Mouse (Mus musculus): ENCODE measurements around the gene 5830473C10Rik. TPM values are rescaled to one million over a fixed set of nuclear protein-coding genes. Genes with fewer than 3 reads are reported as not detected.

5830473C10Rik gene
- not detected for total RNA-seq (2021)
- long read RNA-seq, experiment 1 = 0 reads
- long read RNA-seq, experiment 2 = 0 reads

DNA sequence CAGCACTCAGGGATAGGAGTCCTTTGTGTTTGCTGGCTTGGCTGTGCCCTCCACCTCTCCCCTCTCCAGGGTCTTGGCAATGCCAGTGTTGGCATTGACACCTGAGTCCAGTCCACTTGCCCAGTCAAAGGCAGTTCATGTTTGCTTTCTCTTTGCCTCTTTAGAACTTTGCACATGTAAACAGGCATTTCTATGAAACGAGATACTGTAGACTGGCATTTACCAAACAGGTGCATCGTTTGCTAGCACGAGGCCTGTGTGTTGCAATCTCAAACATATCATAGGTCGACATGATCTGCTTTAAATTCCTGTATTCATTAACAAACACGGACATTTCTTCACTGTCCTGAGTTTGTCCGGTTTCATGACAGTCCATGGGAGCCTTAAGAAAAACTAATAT lies at the start of gene 5830473C10Rik:
5830473C10Rik (plus strand) TSS at position 365 of the 400 bp plus-strand sequence.
- DNase-seq = no peak

DNA sequence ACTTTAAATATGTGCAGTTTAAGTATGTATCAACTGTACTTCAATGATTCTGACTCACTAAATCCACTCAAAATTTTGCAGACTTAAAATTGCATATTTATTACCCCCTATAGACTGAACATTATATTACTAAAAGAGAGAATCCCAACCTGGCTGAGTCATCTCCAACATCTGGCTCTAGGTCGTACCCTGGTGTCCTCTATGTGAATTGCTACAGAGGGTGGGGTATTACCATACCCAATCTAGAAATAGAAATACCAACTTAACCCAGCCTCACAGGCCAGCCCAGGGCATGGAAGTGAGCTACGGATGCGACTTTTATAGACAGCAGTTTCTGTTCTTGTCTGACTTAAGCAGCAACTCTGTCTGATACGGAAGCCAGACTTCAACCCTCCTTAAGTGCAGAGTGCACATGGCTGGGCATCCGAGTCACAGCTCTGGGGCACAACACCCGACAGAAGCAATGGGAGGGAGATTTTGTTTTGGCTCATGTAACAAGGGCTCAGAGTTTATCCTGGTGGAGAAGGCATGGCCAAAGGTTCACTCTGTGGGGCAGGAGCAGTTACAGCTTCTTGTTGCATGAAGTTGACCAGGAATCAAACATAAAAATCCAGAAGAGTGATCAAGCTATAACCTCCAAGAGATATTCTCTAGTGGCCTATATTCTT lies 48.5 kb upstream of the 5830473C10Rik start:
- DNase-seq = no peak
- intact Hi-C loops (cut with DNase I; ENCODE audit: low total_unique reads) = no loop called here

More for the DNA sequence above, at the start of gene 5830473C10Rik:
- intact Hi-C loops (cut with DNase I; ENCODE audit: low total_unique reads) = no loop called here

DNA sequence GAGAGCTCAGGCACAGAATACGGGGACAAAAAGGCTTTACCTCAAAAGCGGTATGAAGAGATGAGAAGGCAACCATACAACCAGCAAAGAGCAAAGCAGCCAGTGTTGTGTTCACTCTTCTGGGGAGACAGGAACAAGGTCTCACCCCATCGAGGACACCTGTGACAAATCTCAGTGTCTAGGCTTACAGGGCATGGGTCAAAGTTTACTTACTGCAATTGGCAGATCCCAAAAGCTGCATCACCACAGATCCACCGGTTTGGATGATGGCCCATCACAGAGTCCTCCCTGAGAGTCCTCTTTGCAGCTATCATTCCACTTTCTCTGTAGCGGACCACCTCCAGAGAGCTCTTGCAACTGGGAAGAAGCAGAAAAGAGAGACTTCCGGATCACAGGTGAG lies 45.3 kb upstream of the 5830473C10Rik start:
- intact Hi-C loops (cut with DNase I; ENCODE audit: low total_unique reads) = no loop called here
- DNase-seq = no peak

DNA sequence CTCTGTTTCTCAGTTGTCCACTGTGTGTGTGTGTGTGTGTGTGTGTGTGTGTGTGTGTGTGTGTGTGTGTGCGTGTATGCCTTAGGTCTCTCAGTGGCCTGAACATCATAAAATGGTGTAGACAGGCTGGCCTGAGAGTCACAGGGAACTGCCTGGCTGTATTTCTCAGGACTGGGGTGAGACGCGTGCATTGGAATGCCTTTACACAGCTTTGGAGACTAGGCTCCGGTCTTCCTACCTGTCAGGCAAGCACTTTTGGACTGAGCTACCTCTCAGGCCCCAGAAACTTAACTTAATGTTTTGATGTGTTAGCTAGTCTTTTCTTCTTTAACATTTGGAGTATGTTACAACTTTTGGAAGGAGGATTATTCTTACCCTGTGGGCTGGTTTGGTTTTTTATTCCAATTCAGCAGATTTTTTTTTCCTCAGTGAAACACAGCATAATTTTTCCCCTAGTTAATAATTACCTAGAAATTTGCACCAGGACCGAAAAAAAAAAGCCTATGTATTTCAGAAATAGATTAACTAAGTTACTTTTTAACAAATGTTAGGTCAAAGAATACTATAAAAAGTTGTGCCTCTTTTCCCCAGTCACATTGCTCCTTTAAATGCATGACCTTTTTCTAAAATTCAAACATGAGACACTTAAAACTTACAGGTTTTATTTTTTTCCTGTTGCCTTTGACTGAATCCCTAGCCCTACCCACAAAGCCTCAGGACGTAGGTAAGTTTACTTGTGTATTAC lies 42.4 kb upstream of the 5830473C10Rik start, which contains the start of gene Afm:
Afm (plus strand) TSS at position 577 of the 745 bp plus-strand sequence.
- intact Hi-C loops (cut with DNase I; ENCODE audit: low total_unique reads) = no loop called here
- DNase-seq = no peak

DNA sequence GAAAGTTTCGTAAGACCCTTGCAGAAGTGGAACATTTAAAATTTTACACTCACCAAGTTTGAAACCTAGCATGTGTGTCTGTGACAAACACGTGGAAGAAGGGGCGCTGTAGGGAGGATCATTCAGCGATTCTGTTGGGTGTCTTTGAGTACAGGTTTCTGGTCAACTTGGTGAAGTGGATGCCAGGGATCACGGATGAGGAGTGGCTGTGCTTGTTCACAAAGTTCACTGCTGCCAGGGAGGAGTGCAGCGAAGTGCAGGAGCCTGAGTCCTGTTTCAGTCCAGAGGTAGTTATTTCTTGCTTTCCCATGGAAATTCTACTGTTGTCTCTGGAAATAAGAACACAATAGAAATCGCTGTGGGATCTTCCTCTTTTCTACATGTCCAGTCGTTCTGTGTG lies 9.7 kb upstream of the 5830473C10Rik start:
- no peak for DNase-seq
- intact Hi-C loops (cut with DNase I; ENCODE audit: low total_unique reads) = no loop called here

DNA sequence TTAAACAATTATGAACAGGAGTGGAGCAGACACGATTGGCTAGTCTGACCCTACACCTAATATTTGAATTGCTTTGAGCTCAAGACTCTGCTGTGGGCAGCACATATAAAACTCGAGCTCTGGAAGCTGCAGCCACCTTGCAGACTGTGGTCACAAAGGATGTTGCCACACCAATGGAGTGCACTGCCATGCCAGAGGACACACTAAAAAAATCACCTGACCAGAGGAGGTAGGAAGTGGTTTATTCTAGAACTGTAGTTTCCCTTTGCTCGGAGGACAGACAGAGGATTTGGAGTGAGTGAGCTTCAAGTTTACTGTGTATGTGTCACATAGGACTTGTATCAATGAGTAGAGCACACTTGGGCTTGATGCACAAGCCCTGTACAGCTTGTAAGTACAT lies 4.9 kb upstream of the 5830473C10Rik start:
- no peak for DNase-seq
- intact Hi-C loops (cut with DNase I; ENCODE audit: low total_unique reads) = no loop called here

DNA sequence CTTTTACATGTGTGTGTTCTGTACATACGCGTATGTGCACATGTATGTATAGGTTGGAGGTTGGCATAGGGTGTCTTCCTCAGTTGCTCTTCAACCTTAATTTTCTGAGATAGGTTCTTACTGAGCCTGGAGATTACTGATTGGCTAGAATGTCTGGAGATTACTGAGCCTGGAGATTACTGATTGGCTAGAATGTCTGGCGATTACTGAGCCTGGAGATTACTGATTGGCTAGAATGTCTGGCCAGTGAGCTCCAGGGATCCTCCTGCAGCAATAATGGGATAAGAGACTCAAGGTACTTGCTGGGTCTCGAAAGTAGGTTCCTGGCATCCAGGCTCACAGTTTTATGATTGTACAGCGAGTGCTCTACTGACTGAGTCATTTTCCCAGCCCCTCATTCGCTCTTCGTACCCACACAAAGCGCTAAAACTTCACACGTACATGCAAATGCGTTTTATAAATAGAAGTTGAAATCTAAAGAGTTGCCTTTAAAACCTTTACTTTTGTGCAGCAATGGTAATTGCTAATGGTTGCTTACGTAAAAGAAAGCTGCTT lies 891 bp downstream of the 5830473C10Rik start:
- no peak for DNase-seq
- intact Hi-C loops (cut with DNase I; ENCODE audit: low total_unique reads) = no loop called here

DNA sequence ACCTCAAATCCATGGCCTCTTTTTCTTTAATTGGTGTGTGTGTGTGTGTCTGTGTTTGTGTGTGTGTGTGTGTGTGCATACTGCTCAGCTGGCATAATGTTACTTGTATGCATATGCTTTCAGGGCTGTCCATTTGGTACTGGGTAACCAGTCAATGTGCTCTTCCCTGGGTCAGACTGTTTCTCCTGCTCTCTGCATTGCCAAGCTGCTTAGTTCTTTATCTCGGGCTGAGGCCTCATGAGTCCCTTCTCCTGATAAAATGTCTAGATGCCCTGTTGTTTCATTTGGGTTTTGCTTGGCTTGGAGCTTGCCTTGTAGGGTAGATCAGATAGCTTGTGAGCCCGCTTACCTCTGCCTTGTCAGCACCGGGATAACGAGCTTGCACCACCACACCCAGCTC lies 2.0 kb downstream of the 5830473C10Rik start:
- intact Hi-C loops (cut with DNase I; ENCODE audit: low total_unique reads) = no loop called here
- no peak for DNase-seq

DNA sequence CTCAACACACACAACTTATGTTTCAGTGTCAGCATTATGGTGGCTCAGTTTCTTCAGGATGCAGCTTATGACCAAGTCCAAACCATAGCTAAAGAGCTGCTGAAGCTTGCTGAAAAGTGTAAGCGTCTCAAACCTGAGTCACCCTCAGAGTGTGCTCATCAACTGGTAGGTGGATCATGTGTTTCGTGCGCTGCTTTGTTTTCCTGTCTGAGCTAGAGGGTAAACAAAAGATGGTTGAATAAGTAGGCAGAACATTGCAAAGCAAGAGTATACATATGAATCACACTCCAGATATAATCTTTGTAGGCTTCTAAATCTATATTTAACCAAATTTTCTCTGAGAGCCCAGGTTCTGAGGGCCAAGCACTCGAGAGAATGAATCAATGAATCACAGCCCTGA lies 3.3 kb downstream of the 5830473C10Rik start:
- intact Hi-C loops (cut with DNase I; ENCODE audit: low total_unique reads) = no loop called here
- no peak for DNase-seq

DNA sequence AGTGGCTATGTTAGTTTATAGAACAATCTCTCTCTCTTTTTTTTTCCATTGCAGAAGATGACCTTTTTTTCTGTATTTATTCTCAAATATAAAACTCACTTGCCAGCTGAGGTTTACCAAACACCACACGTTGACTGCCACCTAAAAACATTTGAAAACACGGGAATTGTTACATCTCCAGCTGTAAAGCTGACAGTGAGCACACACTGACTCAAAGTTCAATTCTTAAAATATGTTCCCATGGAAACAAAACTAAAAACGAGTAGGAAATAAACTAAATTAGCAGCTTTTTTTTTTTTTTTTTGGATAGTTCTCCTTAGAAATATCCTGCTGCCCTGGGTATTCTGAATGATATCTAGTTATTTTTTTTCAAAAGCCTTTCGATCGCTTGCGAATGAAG lies 4.3 kb downstream of the 5830473C10Rik start:
- intact Hi-C loops (cut with DNase I; ENCODE audit: low total_unique reads) = no loop called here
- no peak for DNase-seq

DNA sequence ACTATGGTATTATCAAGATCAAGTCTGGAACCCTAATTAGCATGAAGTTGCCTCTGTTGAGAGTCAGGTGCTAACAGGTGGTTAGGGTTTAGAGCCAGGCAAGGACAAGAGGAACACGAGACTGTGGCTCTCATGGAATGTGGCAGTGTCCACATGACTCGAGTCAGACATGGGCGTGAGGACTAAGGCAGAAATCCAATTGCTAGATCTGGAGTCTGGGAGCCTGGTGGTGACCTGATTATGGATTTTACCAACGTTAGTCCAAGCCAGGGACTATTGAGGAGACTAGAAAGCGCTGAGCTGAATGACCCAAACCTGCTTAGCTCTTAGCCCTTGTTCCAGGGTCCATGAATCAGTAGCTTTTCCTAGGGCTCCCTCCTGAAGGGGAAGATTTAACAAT lies 6.9 kb downstream of the 5830473C10Rik start:
- DNase-seq = no peak
- intact Hi-C loops (cut with DNase I; ENCODE audit: low total_unique reads) = no loop called here

DNA sequence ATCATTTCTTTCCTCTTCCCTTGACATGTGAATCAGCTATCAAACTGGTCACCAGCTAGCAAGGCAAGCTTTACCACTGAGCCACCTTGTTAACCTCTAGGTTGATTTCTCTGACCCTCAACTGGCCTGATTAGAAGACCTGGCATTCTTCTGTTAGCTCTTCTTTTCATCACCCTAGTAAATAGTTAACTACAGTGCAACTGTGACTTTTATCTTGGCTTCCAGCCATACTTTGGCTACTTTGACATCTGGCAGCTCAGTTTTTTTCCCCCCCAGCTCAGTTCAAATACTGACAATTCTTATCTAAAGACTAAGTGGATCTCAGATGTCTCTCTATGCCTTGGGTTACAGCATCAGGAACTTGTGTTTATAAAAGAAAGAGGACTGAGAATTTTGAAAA lies 7.4 kb downstream of the 5830473C10Rik start:
- no peak for DNase-seq
- intact Hi-C loops (cut with DNase I; ENCODE audit: low total_unique reads) = no loop called here

DNA sequence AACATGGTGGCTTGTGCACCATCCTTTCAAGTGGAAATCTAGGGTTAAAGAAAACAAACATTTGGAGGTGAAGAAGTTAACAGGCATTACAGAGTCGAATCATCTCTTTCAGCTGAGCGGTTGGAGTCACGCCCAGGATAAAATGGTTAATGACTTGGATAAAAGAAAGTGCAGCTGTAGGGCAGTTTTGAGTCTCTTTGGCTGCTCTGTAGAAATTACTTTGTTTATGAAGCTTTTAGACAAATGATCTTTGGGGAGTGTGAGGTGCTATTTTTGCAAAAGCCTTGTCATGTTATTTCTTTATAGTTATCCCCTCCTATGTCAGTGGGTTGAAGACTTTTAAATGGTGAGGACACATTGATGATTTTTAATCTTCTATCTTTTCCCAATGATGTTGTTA lies 10.3 kb downstream of the 5830473C10Rik start:
- no peak for DNase-seq
- intact Hi-C loops (cut with DNase I; ENCODE audit: low total_unique reads) = no loop called here

DNA sequence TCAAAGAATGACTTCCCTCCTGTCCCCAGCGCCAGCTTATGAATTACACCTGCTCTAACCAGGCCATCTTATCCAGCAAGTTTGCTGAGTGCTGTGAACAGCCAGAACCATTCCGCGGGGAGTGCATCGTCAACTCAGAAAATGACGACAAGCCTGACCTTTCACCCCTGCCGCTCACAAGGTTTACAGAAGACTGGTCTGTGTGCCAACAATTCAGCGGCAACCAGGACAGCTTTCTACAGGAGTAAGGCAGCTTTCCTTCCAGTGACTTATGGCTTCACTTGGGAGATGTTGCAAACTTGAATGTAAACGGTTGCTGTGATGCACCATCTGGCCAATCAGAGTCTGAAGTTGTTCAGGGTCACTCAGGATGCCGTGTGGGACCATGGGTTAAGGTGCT lies 16.8 kb downstream of the 5830473C10Rik start:
- DNase-seq = no peak
- intact Hi-C loops (cut with DNase I; ENCODE audit: low total_unique reads) = no loop called here

DNA sequence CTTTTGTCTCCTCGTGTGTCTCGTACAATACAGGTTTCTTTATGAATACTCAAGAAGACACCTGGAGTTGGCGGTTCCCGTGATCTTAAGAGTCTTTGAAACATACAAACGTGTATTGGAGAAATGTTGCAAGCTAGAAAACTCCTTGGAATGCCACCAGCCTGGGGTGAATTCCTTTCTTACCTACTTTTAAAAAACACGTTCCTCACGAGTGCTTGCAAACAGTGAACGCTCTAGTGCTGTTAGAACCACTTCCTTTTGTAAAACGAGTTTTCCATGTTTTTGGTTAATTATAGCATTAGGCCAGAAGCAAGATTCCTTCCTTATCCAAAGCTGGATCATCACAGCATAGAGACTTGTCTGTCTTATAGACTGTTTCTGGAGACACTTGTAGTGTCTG lies 18.6 kb downstream of the 5830473C10Rik start:
- intact Hi-C loops (cut with DNase I; ENCODE audit: low total_unique reads) = no loop called here
- DNase-seq = no peak

DNA sequence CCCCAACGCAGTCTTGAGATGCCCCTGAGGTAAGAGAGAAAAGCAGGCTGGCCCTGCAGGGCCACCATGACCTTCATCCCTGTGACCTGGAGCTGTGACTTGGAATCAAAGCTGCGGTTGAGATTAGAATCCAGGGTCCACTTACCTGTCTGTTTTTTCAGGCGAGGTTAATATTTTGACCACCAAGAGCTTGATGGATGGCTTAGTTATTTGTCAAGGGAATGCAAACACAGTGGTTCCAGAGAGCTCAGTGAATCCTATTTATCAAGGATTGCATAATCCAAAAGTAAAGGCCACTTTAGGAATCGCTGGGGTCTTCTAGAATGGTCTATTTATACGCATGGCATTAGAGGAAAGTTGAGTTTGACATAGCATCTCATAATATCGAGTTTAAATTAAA lies 21.3 kb downstream of the 5830473C10Rik start:
- no peak for DNase-seq

DNA sequence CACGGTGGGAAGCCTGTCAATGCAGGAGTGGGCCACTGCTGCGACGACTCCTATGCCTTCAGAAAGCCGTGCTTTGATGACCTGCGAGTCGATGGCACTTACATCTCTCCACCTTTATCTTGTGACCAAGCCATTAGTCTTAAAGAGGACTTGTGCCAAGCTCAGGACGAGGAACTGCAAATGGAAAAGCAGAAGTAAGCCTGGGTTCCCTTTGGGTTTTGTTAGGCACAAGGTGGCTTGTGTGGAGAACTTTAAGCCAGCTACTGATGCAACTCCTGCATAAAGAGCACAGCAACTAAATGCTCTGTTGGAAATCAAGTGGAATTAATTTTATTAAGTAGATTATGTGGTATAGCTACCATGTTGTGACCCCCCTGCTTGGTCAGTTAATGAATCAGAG lies 23.9 kb downstream of the 5830473C10Rik start:
- intact Hi-C loops (cut with DNase I; ENCODE audit: low total_unique reads) = no loop called here
- no peak for DNase-seq

More for the DNA sequence above, 21.3 kb downstream of the 5830473C10Rik start:
- intact Hi-C loops (cut with DNase I; ENCODE audit: low total_unique reads) = no loop called here

DNA sequence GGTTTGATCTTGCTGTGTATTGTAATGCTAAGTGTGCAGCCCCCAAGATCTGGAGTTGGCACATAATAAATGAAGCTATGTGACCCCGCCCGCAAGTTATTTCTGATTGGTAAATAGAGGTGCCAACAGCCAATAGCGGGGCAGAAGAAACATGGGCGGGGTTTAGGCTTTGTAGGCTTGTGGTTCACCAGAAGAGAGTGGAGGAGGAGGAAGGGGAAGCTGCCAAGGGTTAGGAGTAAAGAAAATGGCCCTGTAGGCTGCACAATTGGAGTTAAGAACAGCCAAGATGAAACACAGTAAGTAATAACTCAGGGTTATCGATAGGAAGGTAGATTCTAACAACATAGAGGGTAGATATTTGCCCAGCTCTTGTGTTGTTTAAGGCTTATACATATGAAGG lies 25.6 kb downstream of the 5830473C10Rik start:
- DNase-seq = no peak
- intact Hi-C loops (cut with DNase I; ENCODE audit: low total_unique reads) = no loop called here

DNA sequence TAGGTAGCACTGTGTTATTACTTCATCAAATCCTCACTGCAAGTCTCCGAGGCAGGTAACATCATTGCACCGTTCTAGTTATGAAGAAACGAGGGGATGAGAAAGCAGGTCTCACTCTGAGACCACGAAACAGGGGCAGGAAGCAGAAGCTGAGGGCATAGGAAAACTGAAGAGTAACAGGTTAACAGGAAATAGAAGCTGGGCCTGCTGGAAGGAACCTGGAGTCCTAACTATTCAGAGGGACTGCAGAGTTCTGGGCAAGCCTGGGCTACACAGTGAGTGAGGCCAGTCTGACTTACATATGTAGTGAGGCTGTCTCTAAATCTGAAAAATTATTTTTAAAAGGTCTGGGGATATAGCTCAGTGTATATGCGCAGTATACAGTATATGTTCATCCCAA lies 27.2 kb downstream of the 5830473C10Rik start:
- DNase-seq = no peak
- intact Hi-C loops (cut with DNase I; ENCODE audit: low total_unique reads) = no loop called here

DNA sequence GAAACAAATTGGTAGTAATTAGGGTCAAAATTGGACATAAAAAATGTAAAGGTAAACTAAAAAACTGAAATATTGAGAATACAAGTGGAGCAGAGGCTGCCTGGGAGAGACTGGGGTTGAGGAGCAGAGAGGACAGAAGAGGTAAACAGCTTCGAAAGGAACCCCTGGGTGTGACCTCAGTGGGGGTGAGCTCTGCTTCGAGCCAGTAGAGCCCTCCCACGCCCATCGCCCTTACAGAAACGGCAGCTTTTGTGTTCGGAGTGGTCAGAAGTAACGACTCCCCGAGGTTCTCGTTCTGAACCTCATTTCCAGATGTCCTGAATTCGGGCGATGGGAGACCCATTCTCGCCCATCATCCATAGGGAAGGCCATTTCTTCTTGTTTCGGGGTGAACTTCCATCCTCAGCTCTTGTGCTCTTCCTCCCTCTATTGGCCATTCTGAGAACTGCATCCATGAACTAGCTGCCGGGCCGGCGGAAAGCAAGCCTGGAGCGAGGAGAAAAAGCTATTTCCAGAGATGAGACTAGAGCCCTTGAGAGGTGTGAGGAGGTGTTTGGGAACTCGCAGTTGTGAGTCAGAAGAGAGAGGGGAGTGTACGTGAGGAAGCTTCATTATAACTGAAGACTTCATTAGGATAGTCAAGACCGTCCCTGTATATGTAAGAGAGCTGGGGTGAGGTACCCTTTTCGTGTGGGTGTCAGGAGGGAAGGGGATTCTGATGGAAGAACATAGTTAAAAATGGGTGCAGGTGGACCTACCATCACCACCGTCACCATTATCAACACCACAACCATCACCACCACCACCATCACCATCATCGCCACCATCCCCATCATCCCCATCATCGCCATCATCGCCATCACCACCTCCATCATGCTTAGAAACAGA lies 28.0 kb downstream of the 5830473C10Rik start:
- DNase-seq = peak; percentile 45
- intact Hi-C loops (cut with DNase I; ENCODE audit: low total_unique reads) = no loop called here

Data from gastrocnemius, postnatal 14 days (tissue).